Mouse (Mus musculus): Measurements from ENCODE around the gene Zfp735.

Gene Zfp735

GRCm38 (mm10) chr11:73688478-73688877 lies at the start of gene Zfp735:
Gene Zfp735, plus strand, starts transcription at chr11:73688778.
- no peak for DNase-seq (ENCODE audit: low spot score in 2 of 2)

GRCm38 (mm10) chr11:73759115-73759514 lies 70.5 kb downstream of the Zfp735 start:
- no peak for DNase-seq (ENCODE audit: low spot score in 2 of 2)

Measured in right cerebral cortex, postnatal 10 days (tissue).